Mouse (Mus musculus): ENCODE data around the gene Rpl3.

Gene Rpl3

DNA sequence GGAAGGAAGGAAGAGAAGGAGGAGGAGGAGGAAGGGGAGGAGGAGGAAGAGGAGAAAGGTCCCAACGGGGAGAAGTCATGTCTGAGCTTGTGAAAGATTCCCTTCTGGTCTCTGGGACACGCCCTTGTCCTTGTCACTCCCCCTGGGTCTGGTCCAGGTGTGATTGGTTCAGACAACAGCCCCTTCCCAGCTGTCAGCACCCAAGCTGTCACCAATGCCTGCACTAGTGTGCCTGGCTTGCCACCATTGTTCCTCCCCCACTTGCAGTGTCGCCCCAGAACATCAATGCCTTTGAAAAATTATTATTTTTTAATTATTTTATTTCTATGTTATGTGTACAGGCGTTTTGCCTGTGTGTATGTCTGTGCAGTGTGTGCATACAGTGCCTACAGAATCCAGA lies 22.5 kb downstream of the Rpl3 start:
- no peak for ATAC-seq (ENCODE audit: low TSS enrichment)

DNA sequence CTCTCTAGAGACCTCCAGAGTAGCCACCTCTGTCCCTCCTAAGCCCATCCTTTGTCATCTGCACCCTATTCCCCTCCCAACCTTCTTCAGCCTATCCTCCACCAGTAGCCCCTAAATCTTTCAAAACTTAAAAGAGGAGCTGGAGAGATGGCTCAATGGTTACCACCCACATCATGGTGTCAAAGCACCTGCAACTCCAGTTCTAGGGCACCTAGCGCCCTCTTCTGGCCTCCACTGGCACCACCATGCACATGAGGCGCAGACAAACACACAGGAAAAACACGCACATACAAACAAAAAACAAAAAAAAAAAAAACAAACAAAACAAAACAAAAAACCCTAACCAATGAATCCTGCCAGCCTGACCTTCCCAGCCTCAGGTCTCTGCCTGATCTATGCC lies 25.1 kb downstream of the Rpl3 start:
- no peak for ATAC-seq (ENCODE audit: low TSS enrichment)

DNA sequence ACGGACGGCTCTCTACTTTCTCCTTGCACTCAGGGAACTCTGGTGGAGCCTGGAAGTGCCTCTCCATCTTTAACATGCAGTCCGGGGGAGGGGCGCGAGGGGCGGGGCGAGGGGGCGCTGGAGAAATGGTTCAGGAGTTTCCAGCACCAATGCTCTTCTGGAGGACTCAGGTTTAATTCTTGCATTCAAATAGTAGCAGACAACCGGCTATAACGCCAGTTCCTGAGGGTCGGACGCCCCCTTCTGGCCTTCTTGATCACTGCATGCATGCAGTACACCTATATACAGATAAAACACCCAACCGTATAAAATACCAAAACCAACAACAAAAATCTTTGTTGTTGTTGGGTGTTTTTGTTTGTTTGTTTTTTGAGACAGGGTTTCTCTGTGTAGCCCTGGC lies 26.3 kb downstream of the Rpl3 start:
- ATAC-seq (ENCODE audit: low TSS enrichment), result no peak

DNA sequence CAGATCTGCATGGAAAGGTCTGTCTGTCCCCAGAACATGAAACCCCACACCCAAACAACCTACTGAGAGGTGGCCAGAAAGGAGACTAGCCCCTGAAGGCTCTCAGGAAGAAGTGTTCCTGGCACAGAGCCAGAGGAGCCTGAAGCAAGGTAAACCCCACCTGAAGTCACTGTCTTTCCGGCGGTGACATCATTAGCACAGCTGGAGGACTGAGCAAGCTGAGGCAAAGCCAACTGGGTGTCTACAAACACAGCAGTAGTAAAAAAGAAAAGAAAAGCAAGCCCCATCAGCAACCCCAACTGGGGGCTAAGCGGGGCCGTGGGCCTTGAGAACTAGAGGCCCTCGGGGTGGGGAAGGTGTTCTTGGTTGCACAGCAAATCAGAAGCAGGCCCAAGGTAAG lies 26.7 kb downstream of the Rpl3 start:
- no peak for ATAC-seq (ENCODE audit: low TSS enrichment)

DNA sequence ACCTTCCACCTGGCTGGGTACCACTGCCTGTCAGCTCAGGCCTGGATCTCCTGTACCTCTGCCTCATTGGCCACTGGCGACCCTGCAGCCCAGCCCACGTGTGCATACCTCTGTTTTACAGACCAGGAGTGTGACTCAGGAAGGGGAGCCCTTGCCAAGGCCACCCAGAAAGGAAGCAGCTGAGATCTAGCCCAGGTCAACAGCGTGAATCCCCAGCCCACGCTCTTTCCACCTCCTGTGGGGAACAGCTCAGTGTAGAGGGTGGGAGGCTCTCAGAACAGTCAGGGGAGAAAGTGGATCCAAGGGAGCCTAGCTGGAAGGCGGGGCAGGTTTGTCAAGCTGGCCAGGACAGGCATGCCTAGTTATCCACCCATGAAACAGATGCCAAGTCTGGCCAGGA lies 28.8 kb downstream of the Rpl3 start:
- ATAC-seq (ENCODE audit: low TSS enrichment), result peak; percentile 41; the same call in 1 of the 2 replicates

DNA sequence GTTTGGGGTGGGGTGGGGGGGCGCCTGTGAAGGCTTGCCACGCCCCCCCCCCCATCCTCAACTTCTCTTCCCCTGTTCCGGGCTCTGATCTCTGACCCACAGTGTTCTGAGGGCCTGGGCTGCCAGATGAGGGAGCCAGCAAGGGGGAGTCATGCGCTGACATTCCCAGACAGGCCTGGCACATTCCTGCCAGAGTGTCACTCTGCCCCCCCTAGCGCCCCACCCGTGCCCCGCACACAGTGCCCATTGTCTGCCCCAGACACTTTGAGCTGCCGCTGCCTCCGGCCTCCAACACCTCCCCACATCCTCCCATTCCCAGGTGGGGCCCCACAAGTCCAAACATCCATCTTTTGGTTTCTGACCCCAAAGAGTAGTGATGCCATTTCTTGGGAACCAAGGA lies 29.3 kb downstream of the Rpl3 start:
- ATAC-seq (ENCODE audit: low TSS enrichment), result no peak

DNA sequence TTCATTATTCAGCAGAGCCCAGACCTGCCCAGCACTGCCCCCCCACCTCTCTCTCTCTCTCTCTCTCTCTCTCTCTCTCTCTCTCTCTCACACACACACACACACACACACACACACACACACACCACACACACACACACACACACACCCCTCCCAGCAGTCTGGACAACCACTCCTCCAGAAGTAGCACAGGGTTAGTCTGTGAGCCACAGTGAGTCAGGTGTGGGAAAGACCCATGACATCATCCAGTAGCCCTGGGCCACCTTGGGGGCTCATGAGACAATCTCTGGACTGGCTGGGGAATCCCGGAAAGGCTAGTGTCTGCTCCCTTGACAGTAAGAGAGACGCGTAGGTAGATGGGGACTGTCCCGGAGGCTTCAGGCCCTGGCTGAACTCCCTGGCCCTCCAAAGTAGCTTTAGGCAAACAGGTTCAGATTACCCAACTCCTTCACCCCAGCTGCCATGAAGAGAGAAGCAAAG lies 30.6 kb downstream of the Rpl3 start:
- no peak for ATAC-seq (ENCODE audit: low TSS enrichment)

DNA sequence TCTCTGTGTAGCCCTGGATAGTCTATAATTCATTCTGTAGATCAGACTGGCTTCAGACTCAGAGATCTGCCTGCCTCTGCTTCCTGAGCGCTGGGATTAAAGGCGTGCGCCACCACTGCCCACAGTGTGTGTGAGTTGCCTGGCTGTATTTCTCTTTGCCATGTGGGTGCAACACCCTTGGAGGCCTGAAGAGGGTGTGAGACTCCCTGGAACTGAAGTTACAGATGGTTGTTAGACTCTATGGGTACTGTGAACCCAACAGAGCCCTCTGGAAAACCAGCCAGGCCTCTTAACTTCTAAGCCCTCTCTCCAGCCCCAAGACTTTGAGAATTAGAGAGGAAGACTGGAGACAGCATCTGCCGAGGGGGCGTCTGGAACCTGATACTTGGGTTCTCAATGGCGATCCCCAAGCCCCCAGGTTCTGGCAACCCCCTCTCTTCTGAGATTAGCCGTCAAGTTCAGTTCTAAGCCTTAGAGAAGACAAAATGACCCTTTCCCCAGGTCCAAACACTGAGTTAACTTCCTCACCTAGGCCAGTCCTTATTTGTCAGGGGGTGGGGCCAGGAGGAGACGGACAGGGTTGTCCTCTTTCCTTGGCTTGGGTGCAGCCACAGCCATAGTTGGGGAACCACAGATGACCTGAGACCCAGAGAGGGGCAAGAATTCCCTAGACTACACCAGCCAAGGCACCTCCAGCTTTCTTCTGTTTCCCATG lies 31.2 kb downstream of the Rpl3 start:
- ATAC-seq (ENCODE audit: low TSS enrichment), result no peak

DNA sequence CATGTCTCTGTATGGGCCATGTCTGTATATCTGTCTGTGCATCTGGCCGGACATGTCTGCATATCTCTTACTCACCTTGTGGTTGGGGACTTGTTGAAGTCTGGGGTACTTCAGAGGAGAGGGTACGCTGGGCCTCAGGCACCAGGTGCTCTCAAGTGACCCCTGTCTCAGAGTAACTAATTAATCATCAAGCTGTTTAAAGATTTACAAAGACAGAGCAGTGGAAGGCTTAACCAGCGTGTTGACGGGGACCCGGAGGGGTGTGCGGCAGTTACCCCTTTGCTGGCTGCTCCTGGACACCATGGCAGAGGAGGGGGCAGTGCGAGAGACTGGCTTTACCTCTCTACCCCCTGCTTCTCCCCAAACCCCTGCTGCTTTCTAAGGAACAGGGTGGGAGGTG lies 32.1 kb downstream of the Rpl3 start:
- no peak for ATAC-seq (ENCODE audit: low TSS enrichment)

DNA sequence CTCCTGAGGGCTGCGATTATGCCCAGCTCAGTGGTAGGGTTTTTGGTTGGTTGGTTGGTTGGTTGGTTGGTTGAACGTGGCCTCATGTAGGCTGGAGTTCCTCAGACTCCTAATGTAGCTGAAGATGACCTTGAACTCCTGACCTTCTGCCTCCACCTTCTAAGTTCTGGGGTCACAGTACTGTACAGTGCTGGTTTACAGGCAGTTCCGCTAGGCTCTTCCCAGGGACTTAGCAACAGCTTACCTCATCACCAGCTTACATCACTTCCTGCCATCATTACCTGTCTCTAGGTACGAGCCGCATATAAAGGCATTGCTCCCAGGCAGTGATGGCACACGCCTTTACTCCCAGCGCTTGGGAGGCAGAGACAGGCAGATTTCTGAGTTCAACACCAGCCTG lies 33.5 kb downstream of the Rpl3 start:
- no peak for ATAC-seq (ENCODE audit: low TSS enrichment)

DNA sequence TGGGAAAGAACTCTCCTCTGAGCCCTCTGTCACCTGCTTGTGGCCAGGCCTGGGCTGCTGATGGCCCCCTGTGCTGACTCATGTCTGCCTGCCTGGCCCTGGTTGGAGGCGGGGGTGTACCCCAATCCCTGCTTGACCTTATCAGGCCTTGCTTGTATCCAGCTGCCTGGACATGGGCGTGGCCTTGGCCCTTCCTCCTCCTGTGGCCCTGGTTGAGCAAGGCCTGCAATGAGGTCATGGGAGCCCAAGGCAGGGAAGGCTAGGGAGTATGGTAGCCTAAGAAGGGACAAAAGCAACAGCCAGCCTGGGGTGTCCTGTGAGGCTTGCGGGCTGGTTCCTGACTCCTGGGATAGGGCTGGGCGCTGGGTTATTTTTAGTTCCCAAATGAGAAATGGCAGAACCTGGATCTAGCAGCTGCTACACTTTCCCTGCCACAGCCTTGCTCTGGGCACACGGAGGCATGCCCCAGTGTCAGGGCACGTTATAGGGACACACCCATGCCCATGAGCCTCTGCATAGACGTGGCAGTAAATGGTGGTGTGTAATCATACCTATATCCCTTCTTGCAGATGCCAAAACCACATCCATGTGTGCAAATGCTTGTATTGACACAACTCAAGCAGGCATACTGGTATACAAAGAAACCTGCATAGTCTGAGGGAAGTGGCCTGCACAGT lies 37.5 kb downstream of the Rpl3 start:
- ATAC-seq (ENCODE audit: low TSS enrichment), result no peak

DNA sequence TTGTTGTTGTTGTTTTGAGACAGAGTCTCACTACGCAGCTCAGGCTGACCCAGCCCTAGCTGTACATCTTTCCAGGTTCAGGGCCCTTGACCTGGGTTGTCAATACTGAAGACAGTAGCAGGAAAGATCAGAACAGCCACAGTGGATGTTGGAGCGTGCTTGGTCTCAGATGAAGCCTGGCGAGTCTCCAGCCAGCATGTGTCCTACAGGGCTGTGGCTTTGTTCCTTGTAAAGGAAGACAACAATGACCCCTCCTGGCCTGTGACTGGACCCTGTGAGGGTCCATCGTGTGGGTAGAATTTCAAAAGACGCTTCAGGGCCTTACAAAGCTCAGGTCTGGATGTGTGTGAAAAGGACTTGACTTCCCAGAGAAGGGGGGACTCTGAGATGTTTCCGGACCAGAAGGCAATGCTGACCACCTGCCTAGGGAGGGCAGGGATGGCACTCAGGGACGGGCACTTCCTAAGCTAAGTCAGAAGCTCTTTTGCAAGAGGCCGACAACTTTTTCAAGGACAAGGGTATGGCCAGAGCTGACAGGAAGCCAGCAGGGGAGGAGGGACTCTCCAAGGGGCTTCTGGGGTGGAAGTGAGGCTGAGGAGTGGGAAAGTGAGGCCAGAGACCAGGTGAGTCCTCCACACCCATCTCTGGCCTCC lies 38.2 kb downstream of the Rpl3 start:
- no peak for ATAC-seq (ENCODE audit: low TSS enrichment)

DNA sequence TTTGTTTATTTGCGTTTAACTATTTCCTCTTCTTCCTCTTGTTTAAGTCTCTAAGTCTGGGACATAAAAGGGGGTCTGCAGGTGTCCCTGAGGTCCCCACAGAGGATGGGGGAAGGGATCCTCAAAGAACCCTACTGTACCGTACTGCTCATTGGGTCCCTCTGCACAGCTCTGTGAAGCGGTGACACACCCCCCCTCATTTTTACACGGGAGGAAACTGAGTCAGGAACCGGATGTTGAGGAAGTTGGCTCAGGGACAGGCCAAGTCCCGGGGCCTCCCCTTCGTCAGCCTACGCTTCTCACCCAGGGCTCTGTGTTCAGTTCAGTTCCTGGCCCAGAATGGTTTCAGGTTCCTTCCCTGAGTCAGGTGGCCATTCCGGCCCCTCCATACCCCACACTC lies 39.9 kb downstream of the Rpl3 start:
- no peak for ATAC-seq (ENCODE audit: low TSS enrichment)

DNA sequence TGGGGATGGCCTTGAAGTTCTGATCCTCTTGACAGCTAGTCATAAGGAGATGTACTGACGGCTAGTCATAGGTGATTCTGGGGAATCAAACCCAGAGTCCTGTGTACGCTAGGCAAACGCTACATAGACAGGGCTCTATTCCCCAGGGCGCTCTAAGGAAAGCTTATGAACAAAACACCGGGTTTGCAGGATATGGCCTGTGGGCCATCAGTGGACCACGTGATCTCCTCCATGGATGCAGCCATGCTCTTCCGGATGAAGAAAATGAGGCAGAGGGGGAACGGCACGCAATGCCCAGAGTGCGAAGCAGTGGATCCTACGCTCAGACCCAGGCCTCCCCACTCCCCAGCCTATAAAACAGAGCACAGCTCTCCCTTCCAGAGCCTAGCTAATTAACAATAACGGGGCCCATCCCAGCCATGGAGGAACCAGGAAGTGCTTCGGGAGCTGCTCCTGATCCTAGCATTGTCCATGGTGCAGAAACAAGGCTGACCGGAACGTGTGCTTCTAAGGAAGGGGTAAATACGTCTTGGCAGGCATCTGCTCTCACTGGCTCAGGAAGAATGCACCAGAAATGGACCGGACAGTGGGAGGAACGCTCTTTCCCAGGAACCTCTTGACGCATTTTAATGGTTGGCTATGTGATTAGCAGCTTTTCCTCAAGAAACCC lies 40.4 kb downstream of the Rpl3 start:
- no peak for ATAC-seq (ENCODE audit: low TSS enrichment)

DNA sequence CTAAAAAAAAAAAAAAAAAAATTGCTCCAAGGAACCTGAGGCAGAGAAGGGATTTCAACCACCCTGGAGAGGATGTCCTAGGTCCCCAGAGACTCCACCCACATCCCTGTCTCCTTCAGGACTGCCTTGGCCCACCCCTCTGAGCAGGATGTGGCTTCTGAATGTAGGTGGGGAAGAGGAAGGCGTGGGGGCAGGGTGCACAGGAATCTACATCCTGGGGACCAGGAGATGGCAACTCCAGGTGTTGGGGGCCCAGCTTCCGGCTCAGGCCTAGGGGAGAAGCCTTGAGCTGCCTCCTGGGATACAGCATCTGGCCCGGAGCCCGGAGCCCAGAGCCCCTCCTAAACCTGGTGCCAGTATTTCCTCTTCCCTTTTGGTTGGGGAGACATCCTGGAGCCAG lies 41.6 kb downstream of the Rpl3 start:
- ATAC-seq (ENCODE audit: low TSS enrichment), result no peak

DNA sequence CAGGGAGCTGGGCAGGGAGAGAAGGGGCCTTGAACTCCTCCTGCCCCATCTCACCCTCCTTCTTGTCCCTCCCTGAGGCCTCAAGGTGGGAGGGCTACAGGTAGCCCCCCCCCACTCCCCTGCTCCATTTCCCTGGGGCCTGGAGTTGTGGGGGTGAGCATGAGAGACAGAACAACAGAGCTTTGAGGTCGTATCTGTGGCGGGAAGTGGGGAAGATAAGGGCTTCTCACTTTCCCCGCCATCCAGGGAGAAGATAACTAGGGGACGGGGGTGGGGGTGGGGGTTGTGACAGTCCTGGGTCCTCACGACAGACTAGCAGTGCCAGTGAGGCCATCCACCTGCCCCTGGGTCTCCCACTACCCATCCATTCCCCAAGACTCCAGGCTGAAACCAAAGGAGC lies 43.7 kb downstream of the Rpl3 start:
- ATAC-seq (ENCODE audit: low TSS enrichment), result no peak

DNA sequence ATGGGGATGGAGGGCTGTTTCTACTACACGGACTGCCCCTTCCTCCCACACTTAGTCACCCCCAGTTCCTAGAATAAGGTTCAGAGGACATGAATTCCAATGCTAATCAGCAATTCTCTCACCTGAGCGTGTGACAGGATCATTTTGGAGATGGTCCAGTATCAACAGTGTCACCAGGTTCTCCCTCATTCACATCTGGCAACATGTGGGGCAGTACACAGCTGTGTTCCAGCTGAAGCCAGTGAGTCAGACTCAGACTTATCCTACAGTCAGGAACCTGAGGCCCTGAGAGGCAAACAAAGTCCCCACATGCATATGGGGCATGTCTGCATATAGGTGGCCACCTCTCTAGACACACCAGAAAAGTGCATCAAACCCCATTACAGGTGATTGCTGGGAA lies 44.4 kb downstream of the Rpl3 start:
- no peak for ATAC-seq (ENCODE audit: low TSS enrichment)

DNA sequence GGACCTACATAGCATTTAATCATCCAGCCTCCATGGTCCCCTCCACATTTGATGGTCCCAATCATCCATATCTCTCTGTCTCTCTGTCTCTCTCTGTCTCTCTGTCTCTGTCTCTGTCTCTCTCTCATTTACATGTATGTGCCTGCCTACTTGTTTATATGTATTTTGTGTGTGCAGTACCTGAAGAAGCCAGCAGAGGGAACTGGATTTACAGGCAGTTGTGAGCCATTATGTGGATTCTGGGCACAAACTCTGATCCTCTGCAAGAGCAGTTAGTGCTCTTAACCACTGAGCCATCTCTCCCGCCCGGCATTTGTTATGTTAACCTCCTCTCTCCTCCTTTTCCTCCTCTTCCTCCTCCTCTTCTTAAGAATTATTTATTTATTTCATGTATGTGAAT lies 45.9 kb downstream of the Rpl3 start:
- no peak for ATAC-seq (ENCODE audit: low TSS enrichment)

DNA sequence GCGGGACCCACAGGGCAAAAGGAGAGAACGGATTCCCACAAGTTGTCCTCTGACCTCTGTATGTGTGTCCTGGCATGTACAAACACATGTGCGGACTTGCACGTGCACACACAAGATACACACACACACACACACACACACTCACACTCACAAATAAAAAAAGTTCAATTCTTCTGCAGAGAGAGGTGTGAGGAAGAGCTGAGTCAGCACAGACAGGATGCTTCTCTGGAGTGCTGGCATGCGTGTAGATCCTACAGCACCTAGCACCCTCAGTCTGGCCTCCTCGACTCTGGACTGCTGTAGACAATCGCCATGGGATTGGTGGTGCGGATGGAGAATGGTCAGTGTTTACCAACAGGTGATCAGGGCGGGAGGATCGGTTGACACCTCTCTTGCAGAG lies 47.4 kb downstream of the Rpl3 start:
- ATAC-seq (ENCODE audit: low TSS enrichment), result no peak

DNA sequence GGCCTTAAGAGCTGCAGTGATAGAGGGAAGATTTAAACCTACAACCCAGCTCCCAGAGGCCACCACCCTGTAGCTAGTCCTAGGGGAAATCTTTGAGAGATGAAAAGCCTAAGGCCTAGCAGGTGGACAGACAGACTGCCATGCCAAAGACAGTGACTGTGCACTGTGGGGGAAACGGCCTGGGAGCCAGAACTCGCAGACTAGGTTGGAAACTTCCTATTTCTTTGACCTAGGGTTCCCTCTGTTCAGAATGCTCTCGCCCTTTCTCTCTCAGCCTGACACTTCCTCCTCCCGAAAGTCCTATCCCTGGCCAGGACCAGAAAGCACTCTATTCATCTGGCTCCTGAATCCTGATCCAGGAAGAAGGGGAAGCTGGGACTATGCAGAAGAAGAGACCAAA lies 49.5 kb downstream of the Rpl3 start:
- no peak for ATAC-seq (ENCODE audit: low TSS enrichment)

DNA sequence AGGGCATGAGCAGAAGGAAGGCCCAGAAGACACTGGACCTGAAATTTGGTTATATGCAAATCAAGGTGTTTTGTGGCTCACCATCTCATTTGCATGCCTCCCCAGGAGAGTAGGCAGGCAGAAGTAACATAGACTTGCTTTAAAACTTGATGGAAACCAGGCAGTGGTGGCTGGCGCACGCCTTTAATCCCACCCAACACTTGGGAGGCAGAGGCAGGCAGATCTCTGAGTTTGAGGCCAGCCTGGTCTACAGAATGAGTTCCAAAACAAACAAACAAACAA lies 53.6 kb downstream of the Rpl3 start:
- no peak for ATAC-seq (ENCODE audit: low TSS enrichment)

DNA sequence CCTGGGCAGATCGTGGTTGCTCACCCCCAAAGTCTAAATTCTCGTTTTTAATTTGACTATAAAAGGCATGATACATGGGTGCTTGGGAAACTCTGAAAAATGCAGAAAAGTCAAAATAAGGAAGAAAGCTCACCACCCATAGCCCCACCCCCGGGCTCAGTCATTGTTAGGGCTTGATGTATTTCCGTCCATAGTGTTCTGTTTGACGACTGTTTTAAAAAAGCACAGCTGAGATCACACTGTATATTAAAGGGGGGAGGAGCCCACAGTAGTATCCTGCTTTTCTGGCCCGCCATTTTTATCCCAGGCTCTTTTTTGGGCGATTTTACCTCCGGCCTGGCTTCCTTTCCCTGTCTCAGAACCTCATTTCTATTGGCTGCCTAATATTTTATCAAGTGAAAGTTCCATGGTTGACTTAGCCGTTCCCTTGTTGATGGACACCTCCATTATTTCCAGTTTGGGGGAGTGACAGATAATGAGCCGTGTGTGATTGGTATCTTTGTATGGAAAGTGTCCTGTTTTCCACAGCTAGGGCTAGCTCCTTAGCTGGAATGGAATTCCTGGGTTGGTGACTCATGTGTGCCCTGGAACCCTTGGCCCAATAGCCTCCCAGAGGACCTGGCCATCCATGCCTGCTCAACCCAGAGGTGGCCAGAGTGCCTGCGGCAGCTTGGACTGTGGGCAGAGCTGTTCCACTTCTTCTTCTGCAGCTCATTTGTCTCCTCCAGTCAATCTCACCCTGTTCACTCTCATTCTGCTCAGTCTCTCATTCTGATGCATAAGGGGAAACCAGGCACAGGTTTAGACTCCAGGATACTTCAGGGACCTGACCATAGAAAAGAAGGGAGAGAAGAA lies 54.2 kb downstream of the Rpl3 start:
- no peak for ATAC-seq (ENCODE audit: low TSS enrichment)
